Mouse (Mus musculus): ENCODE results near the gene Gm3159. TPM values are rescaled to one million over a fixed set of nuclear protein-coding genes. Genes with fewer than 3 reads are reported as not detected.
"Not testable (repeated sequence)": the region's sequence is repeated elsewhere in the genome, so short reads cannot be mapped to it uniquely, and the experiment has no call there.

Gene Gm3159
- not detected in 2 replicates for polyA plus RNA-seq (2016; fragmentation: Nextera tagmentation; extraction: Ambion mirVana)

- not testable (repeated sequence) for H3K4me2 ChIP-seq; H3K4me3 ChIP-seq; H3K36me3 ChIP-seq; ATAC-seq; H3K9me3 ChIP-seq (replicated peaks); H3K27me3 ChIP-seq (replicated peaks); H3K4me1 ChIP-seq; H3K27ac ChIP-seq; H3K9ac ChIP-seq
- 58% methylated on average over 3 of the region's 3 CpGs for WGBS (ENCODE audit: insufficient replicate concordance)
Observed at GRCm38 (mm10) chr14:4397226-4397625, at the start of gene Gm3159. Gene Gm3159, plus strand, starts transcription at chr14:4397526.

- not testable (repeated sequence) for H3K9me3 ChIP-seq (replicated peaks); ATAC-seq; H3K4me1 ChIP-seq; H3K4me2 ChIP-seq; H3K4me3 ChIP-seq; H3K36me3 ChIP-seq; H3K27ac ChIP-seq; H3K9ac ChIP-seq; H3K27me3 ChIP-seq (replicated peaks)
- 69% methylated on average over 3 of the region's 3 CpGs for WGBS (ENCODE audit: insufficient replicate concordance)
Observed at GRCm38 (mm10) chr14:4368991-4369390, 28.3 kb upstream of the Gm3159 start.

- 63% methylated on average over 3 of the region's 3 CpGs for WGBS (ENCODE audit: insufficient replicate concordance)
- H3K9ac ChIP-seq, ATAC-seq: not testable (repeated sequence)
Observed at GRCm38 (mm10) chr14:4369691-4370090, 27.6 kb upstream of the Gm3159 start.

GRCm38 (mm10) chr14:4377871-4378270, 19.5 kb upstream of the Gm3159 start:
- not testable (repeated sequence) for H3K27ac ChIP-seq; H3K9me3 ChIP-seq (replicated peaks); H3K4me3 ChIP-seq; H3K27me3 ChIP-seq (replicated peaks); H3K36me3 ChIP-seq; ATAC-seq; H3K4me1 ChIP-seq; H3K4me2 ChIP-seq; H3K9ac ChIP-seq

More at GRCm38 (mm10) chr14:4369691-4370090, 27.6 kb upstream of the Gm3159 start:
- H3K27ac ChIP-seq; H3K27me3 ChIP-seq (replicated peaks); H3K4me1 ChIP-seq; H3K9me3 ChIP-seq (replicated peaks); H3K36me3 ChIP-seq; H3K4me2 ChIP-seq; H3K4me3 ChIP-seq: not testable (repeated sequence)

GRCm38 (mm10) chr14:4385606-4386005, 11.7 kb upstream of the Gm3159 start:
- not testable (repeated sequence) for H3K36me3 ChIP-seq; H3K4me1 ChIP-seq; H3K4me3 ChIP-seq; H3K4me2 ChIP-seq; H3K9ac ChIP-seq; ATAC-seq; H3K27me3 ChIP-seq (replicated peaks); H3K27ac ChIP-seq; H3K9me3 ChIP-seq (replicated peaks)

- H3K9me3 ChIP-seq (replicated peaks); H3K4me3 ChIP-seq; ATAC-seq; H3K4me2 ChIP-seq; H3K36me3 ChIP-seq; H3K4me1 ChIP-seq; H3K27ac ChIP-seq; H3K9ac ChIP-seq; H3K27me3 ChIP-seq (replicated peaks): not testable (repeated sequence)
- 63% methylated on average over 4 of the region's 6 CpGs for WGBS (ENCODE audit: insufficient replicate concordance)
Observed at GRCm38 (mm10) chr14:4392841-4393530, 4.3 kb upstream of the Gm3159 start.

GRCm38 (mm10) chr14:4398624-4399023, 1.3 kb downstream of the Gm3159 start:
- H3K36me3 ChIP-seq; H3K4me2 ChIP-seq; H3K27ac ChIP-seq; H3K4me1 ChIP-seq; ATAC-seq; H3K4me3 ChIP-seq; H3K9me3 ChIP-seq (replicated peaks); H3K9ac ChIP-seq; H3K27me3 ChIP-seq (replicated peaks): not testable (repeated sequence)

- ATAC-seq, result not testable (repeated sequence)
Observed at GRCm38 (mm10) chr14:4400115-4400789, 2.9 kb downstream of the Gm3159 start.

GRCm38 (mm10) chr14:4401245-4401644, 3.9 kb downstream of the Gm3159 start:
- H3K27me3 ChIP-seq (replicated peaks); ATAC-seq; H3K4me3 ChIP-seq; H3K36me3 ChIP-seq; H3K27ac ChIP-seq; H3K9me3 ChIP-seq (replicated peaks); H3K9ac ChIP-seq; H3K4me2 ChIP-seq; H3K4me1 ChIP-seq: not testable (repeated sequence)
- WGBS (ENCODE audit: insufficient replicate concordance), result 50% methylated on average over 5 of the region's 5 CpGs

More at GRCm38 (mm10) chr14:4400115-4400789, 2.9 kb downstream of the Gm3159 start:
- not testable (repeated sequence) for H3K4me3 ChIP-seq; H3K36me3 ChIP-seq; H3K4me2 ChIP-seq; H3K9me3 ChIP-seq (replicated peaks); H3K4me1 ChIP-seq; H3K9ac ChIP-seq; H3K27me3 ChIP-seq (replicated peaks); H3K27ac ChIP-seq
- WGBS (ENCODE audit: insufficient replicate concordance), result 65% methylated on average over 5 of the region's 5 CpGs

- not testable (repeated sequence) for H3K4me2 ChIP-seq; H3K27me3 ChIP-seq (replicated peaks); H3K36me3 ChIP-seq; H3K9ac ChIP-seq; H3K9me3 ChIP-seq (replicated peaks); ATAC-seq; H3K4me1 ChIP-seq; H3K27ac ChIP-seq; H3K4me3 ChIP-seq
Observed at GRCm38 (mm10) chr14:4403840-4404239, 6.5 kb downstream of the Gm3159 start.

GRCm38 (mm10) chr14:4409939-4410338, 12.6 kb downstream of the Gm3159 start:
- not testable (repeated sequence) for H3K27ac ChIP-seq; H3K4me1 ChIP-seq; H3K9me3 ChIP-seq (replicated peaks); ATAC-seq; H3K4me3 ChIP-seq; H3K9ac ChIP-seq; H3K36me3 ChIP-seq; H3K27me3 ChIP-seq (replicated peaks); H3K4me2 ChIP-seq
- 24% methylated on average over 1 of the region's 1 CpGs for WGBS (ENCODE audit: insufficient replicate concordance)

GRCm38 (mm10) chr14:4414965-4415835, 17.9 kb downstream of the Gm3159 start, which contains the start of gene Gm3164:
Gene Gm3164, plus strand, starts transcription at chr14:4415448.
- not testable (repeated sequence) for H3K4me1 ChIP-seq; H3K36me3 ChIP-seq; H3K9me3 ChIP-seq (replicated peaks); H3K27ac ChIP-seq; H3K27me3 ChIP-seq (replicated peaks); H3K4me3 ChIP-seq; H3K9ac ChIP-seq; ATAC-seq
- H3K4me2 ChIP-seq, result peak within 1 kb of the TSS; percentile 44
- WGBS (ENCODE audit: insufficient replicate concordance), result 3% methylated on average over 27 of the region's 59 CpGs
